Mouse (Mus musculus) kidney, postnatal 4 days (tissue): ENCODE measurements around the gene Prkcb.

Experiments used
- DNase-seq, 2 experiments: peaks; one replicate each; pipeline ENCODE4 v3.0.0; 2021; ENCODE audit warnings: mixed read lengths in 2 of 2

Prkcb gene

DNA sequence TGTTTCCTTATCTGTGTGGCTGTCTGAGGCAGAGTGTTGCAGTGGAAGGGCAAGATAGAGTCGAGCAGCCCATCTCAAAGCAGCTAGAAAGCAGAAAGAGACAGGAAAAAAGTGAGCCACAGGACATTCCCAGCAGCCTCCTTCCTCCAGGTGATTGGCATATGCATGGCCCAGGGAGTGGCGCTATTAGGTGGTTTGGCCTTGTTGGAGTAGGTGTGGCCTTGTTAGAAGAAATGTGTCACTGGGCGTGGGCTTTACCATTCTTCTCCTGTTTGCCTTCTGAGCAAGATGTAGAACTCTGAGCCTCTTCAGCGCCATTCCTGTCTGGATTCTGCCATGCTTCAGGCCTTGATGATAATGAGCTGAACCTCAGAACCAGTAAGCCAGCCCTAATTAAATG is 325.3 kb downstream of the Prkcb start:
- DNase-seq = no peak

DNA sequence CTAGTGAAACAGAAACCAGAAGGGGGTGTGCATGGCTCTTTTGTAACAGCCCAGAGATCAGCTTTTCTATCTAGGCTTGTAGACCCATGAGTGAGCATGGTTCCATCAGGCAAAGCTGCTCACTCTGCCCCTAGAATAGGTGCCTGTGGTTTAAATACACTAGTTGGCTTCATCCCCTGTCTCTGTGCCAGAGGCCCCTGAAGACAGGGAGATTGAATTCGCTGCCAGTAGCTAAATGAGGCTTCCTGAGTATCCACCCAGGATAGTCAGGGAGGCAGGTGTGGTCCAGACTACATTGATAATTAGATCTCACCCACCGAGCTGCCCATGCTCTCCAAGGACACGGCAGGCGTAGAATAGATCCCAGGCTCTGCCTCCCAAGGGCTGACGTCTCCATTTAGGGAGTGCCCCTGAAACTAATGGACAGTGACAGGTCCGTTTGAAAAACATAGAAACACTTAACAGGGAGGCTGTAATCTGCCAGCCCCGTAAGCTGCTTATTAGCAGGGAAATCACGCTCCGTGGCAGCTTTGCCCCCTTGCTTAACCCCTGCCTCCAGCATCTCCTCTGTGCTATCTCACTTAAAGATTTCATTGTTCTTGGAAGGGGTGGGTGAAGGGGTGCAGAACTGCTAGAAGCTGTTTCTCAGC is 333.7 kb downstream of the Prkcb start:
- DNase-seq = peak in 1 of 2 experiments; percentile 3

DNA sequence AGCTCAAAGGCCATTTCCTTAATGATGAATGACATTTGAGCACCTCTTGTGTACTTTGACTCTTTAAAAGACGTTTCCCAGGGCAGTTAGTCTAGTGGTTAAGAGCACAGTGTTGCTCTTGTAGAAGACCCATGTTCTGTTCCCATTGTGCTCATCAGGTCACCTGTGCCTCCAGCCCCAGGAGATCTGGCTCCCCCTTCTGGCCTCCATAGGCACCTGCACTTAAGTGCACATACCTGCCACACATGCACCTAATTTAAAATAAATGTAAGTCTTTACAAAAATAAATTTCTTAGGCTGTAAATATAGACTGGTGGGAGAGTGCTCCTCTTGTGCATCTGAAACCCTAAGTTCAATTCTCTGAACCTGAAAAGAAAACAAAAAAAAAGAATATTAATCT is 335.2 kb downstream of the Prkcb start:
- no peak for DNase-seq

DNA sequence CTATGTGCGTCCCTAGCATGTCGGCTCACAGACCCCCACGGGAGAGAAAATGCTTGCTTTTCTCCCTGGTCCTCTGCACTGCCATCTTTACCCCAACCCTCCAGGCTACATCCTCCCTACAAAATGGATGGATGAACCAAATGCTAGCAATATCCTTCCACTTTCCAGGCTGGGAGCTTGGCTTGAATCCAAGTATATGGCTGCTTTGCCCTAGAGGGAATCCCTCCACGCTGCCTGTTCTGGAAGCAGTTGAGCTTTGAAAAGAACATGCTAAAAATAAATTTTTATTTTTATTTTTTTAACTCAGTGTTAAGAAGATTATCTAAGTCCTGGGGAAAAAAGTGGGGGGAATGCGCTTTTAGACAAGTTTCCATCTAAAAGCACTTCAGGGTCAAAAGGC is 339.5 kb downstream of the Prkcb start:
- no peak for DNase-seq

DNA sequence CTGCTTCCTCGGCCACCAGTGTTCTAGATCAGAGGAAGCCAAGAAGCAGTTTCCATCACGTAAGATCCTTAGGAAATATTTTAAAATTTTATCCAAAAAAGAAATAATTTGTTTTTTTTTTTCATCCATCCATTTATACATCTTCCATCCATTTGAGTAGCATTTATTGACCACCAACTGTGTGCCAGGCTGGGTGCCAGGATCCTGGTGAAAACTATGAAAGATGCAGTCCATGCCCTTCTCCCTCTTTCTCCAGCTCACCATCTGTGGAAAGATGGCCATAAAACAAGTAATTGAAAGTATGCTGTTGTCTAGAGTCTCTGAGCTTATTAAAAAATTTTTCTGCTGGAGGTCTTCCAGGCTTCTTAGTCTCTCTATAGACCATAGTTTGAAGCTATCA is 341.8 kb downstream of the Prkcb start:
- DNase-seq = no peak

DNA sequence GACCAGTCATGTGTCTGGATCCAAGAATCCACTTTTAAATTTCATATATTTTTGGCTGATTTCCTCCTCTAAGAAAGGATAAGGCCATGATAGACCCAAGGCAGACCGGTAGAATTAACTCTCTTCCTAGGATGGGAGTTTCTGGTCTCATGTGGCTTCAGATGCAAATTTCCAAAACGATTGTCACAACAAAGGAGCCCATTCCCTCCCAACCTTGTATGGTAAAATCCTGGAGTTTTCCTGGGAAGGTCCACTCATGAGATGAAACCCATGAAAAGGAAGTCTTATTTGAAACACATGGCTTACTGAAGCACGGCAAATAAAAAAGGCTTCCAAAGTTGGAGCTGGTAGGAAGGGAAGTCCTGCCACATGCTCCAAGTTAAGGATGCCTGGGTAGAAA is 342.6 kb downstream of the Prkcb start:
- DNase-seq = no peak

DNA sequence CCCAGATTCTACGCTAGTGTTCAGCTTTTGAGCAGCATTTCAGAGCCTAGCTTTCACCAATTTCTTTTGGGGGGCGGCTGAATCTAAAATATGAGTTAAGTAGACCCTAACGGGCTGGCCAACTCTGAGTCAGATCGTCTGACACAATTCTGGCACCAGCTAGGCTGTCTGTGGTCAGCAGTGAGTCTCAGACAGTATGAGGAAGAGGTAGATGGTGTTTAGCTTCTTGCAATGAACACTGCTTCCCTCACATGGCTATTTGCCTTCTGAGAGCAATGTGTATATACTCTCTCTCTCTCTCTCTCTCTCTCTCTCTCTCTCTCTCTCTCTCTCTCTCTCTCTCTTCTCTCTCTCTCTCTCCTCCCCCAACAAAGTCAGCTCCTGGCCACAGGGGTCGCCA is 344.4 kb downstream of the Prkcb start:
- DNase-seq = peak in 1 of 2 experiments; percentile 3

DNA sequence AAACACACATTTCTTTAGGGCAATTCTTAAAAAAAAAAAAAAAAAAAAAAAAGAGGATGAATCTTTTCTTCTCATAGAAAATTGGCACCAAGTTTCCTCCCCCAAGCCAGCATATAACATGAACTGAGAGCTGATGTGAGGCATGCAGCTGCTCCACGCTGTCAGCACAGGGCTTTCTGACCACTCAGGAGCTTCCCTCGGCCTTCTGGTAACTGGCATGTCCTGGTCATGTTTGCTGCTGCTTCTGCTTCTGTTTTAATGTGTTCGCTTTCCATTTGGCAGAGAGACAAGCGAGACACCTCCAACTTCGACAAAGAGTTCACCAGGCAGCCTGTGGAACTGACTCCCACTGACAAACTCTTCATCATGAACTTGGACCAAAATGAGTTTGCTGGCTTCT is 344.9 kb downstream of the Prkcb start:
- no peak for DNase-seq

DNA sequence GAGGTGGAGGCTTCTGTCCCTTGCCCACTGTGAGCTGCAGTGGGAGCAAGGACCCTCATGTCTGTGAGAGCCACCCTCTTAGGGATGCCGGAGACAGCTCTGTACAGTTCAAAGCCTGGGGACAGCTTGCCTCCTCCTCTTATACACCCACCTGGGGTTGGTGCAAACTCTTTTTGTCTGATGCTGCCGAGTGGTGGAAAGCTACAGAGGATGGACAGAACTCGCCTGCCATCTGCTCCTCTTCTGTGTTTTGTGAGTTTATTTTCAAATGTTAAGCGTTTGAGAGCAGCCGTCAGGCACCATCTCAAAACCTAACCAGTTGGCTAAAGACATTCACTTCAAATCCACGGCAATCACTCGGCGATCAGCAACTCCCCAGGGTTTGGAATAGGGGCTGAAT is 355.1 kb downstream of the Prkcb start:
- DNase-seq = no peak

DNA sequence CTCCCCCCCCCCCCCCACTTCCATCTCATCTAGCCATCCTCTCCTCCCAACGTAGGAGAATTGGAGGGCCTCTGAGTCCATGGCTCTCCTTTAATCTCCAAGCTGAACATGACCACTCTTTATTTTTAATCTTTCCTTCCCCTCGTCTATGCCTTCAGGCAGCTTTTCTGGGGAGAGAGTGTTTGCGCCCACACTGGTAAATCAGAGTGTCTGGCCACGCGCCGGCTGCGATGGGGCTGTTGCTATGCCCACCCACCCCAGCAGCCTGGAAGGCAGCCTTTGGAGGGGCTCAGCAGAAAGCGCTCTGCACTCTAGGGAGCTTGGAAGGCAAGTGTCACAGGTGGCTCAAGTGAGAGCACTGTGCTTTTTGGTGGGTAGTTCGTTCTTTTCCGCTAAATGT is 360.8 kb downstream of the Prkcb start:
- no peak for DNase-seq

DNA sequence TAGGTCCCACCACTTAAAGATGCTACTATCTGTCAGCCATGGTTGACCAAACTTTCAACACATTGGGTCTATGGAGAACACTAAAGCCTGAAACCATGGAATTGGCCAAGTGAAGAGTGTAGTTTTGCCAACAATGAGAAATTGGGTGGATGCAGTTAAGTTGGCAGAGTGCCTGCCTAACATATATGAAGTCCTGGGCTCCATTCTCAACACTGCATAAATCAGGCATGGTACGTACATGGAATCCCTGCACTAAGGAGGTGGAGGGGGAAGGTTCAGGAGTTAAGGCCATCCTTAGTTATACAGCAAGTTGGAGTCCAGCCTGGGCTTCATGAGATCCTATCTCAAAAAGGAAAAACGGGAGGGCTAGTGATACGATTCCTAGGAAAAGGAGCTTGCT is 364.0 kb downstream of the Prkcb start:
- DNase-seq = no peak

DNA sequence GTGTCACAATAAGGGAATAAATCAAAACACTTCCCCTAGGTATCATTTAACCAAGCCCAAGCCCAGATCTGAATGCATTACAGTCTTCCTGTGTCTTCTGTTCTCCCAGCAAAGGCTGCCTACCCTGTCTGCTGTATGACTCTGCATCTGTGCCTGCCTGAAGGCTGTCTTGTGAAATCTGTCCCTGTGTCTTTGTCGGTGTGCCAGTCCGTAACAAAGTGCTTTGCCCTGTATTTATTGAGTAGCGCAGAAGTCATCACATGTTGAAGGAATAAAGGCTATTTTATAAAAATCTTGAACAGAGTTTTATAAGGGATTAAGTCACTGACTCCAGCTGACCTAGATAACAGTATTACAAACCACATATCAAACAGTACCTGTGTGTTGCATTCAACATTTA is 368.1 kb downstream of the Prkcb start:
- no peak for DNase-seq

DNA sequence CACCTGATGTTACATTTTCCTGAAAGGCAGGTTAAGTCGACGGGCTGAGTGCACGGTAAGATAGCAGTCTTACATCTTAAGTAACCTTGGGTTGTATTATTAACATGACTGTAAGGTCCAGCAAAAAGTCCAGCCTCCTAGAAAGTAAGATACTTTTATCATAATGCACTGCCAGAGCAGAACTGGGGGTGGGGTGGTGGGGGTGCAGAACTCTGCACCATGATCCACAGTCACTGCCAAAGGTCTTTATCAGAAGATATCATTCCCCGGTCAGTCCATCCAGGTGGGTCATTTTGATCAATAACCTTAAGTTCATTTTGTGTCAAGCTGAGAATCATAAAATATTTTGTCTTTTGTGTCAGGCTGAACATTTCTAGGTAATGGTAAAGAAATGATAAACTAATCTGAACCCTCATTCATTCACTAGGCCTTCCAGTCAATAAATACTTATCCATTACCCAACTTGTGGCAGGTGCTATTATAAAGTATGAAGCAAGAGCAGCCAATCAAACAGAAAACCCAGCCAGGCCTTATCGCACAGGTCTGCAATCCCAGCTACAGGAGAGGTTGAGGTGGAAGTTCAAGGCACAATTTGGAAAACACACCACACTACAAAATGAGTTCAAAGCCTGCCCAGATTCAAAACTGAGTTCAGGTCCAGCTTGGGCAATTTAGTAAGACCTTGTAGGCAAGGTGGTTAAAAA is 369.0 kb downstream of the Prkcb start:
- DNase-seq = no peak

DNA sequence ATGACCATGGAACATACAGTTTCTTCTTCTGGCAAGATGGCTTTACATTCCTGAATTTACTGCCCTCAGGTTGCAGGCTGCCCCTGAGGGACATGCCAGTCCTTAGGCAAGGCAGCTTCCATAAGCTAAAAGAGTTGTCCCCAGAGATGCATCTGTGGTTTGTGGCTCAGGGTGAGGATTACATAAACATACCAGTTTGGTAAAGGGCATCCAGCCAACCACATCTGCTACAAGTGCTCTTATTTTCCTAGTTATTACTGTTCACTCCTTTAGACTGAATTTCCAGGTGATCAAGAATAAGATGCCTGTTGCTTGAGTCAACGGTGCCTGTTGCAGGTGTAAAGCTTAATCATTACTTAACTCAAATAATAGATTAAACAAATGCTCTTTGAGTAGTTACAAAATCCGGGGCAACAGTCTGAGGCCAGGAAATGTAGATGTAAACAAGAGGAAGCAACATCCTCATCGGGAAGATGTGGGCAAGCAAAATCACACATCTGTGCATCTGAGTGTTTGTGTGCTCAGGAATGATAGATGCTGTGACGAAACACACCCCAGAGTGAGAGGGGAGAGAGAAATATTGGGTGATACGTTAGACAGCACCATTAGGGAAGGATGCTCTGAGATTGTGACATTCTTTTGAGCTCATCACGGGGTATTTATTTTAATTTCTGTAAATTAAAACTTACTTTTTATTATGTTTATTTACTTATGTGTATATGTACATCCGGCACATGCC is 376.9 kb downstream of the Prkcb start:
- DNase-seq = no peak

DNA sequence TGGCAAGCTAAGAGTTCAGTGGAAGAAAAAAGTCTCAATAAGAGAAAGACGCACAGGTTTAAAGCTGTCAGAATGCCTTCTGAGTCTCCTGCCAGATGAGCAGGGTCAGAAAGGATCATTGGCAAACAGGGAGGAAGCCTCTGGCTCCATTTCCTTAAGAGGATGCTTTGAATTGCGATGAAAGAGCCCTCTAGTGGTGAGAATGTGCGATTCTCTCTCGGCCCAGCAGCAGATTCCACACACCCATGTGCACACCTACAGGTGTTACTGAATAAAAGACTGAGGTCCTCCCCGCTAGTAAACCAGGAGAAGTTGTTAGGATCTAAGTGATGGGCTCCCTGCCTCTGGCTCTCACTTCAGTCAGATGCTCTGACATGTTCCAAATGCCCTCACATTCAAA is 379.4 kb downstream of the Prkcb start:
- peak; percentile 17 to 28 for DNase-seq

DNA sequence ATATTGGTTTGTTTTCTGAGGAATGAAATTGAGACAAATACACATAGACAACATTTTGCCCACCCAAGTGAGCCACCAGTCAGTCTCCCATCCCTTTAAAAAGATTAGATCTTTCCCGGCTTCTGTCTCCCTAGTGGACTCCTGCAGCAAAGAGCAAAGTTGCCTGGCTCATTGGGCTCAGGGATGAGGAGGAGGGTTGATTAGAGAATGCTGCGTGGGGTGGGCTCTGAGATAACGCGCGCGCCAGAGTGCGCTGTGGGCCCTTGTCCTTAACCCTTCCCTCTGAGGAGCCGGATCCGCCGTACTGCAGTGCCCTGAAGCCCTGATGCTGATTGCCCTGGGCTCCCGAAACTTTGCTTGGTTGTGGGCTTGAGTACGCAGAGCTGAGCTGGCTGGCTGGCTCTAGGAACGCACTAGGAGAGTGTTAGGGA is 381.9 kb downstream of the Prkcb start, which contains the start of gene Cacng3:
Gene Cacng3 (plus strand): TSS at position 51 of the 431 bp plus-strand sequence.
- DNase-seq = no peak

DNA sequence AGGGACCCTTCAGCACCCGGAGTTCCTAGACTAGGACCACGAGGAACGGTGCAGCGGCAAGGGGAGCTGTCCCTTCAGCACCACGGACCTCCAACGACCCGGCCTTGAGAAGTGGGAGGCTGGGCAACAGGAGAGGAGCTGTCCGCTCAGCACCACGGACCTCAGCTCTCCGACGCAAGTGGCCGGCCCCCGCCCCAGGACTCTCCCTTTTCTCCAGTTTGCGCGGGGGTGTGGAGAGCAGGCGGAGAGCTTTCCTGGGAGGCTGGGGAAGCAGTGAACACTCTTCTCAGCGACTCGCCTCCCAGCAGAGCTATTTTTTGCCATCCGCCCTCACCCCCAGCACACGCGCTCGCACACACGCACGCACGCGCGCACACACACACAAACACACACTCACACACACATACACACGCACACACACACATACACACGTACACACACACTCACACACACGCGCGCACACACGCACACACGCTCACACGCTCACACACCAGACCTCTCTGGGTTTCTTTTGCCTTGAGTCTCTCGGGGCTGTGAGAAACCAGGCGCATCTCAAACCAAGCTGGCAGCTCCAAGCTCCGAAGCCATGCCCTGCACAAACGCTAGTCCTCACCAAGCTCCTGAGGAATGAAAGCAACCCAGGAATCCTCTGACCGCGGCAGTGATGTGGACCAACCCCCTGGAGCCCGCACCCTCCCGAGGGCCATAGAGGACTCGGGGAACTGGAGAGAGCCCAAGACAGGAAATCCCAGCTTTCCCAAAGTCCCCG is 382.5 kb downstream of the Prkcb start:
- peak; percentile 99 to 100 for DNase-seq

DNA sequence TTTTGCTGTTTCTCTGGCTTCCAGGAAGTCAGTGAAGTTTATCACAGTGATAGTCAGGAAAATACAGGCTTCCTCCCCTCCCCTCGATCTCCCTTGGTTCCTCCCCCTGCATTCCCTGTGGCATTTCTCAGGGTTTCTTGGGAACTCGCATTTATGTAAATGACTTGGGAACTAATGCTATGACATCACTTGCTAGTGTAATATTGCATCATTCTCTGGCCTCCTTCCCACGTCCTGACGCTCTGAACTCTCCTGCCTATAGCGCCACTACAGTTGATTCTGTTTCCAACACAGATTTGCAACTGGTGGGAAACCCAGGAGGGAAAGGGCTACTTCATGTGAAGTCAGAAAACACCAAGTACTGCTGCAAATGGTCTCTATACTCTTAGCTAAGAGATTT is 384.4 kb downstream of the Prkcb start:
- DNase-seq = no peak

DNA sequence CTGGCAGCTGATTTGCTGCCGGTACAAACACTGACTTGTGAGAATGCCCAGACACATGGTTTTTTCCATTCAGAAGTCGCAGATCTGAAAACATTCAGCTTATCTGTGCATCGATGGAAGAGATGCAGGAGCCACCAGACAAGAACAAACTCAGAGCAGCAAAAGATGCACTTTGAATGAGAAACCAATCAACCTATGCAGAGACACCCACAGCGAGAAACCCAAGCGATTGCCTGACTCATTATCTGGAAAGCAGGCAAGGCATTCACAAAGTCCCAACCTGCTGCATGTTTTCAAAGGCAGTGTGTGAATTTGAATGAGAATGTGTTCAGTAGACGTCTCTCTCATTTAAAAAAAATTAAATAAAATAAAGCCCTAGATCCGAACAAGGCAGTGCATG is 386.7 kb downstream of the Prkcb start:
- DNase-seq = no peak
